Mouse (Mus musculus) myocyte (in vitro differentiated cells): Measurements from ENCODE around the gene Mgll. TPM values are rescaled to one million over a fixed set of nuclear protein-coding genes. Genes with fewer than 3 reads are reported as not detected.

Source experiments
- H3K27me3 ChIP-seq: one replicate; pipeline ENCODE4 v1.6.1; 2011; ENCODE audit not compliant: control insufficient read depth, insufficient read depth, insufficient read length
- H3K36me3 ChIP-seq: one replicate; pipeline ENCODE4 v1.6.1; 2011; ENCODE audit not compliant: control insufficient read depth, insufficient read depth
- H3K4me2 ChIP-seq: one replicate; pipeline ENCODE4 v1.6.1; 2011; ENCODE audit warnings: low read depth, control low read depth
- H3K4me3 ChIP-seq: one replicate; pipeline ENCODE4 v1.5.1; 2011; ENCODE audit warnings: mild to moderate bottlenecking, control low read depth, moderate library complexity
- H3K79me2 ChIP-seq: one replicate; pipeline ENCODE4 v1.6.1; 2011; ENCODE audit not compliant: control insufficient read depth, insufficient read depth
- H3ac ChIP-seq: one replicate; pipeline ENCODE4 v1.6.1; 2011; ENCODE audit not compliant: control insufficient read depth, insufficient read length
- CEBPB ChIP-seq: IDR thresholded peaks from 2 replicates; pipeline ENCODE4 v1.6.1; 2011; ENCODE audit warnings: mild to moderate bottlenecking, moderate library complexity; ENCODE audit not compliant: poor library complexity, insufficient read depth, severe bottlenecking
- E2F4 ChIP-seq: IDR thresholded peaks from one replicate; pipeline ENCODE4 v1.6.1; 2011; ENCODE audit warnings: mild to moderate bottlenecking, control low read depth, moderate library complexity; ENCODE audit not compliant: insufficient read depth
- MAX ChIP-seq: IDR thresholded peaks from one replicate; pipeline ENCODE4 v1.6.1; 2011; ENCODE audit warnings: low read depth, mild to moderate bottlenecking, control low read depth
- MYOD1 ChIP-seq, 3 experiments: IDR thresholded peaks; one replicate each; pipeline ENCODE4 v1.6.1; 2011; ENCODE audit warnings: control low read depth in 2 of 3, low read depth in 2 of 3, mild to moderate bottlenecking in 2 of 3, moderate library complexity in 1 of 3; ENCODE audit not compliant: insufficient read length in 2 of 3, control insufficient read depth in 1 of 3
- MYOG ChIP-seq, 3 experiments: IDR thresholded peaks; one replicate each; pipeline ENCODE4 v1.6.1; 2011; ENCODE audit warnings: control low read depth in 2 of 3, low read depth in 2 of 3, mild to moderate bottlenecking in 2 of 3; ENCODE audit not compliant: insufficient read length in 2 of 3, control insufficient read depth in 1 of 3, insufficient read depth in 1 of 3
- POLR2A ChIP-seq: IDR thresholded peaks from one replicate; pipeline ENCODE4 v1.6.1; 2011; ENCODE audit warnings: low read depth, mild to moderate bottlenecking, control low read depth, moderate library complexity; ENCODE audit not compliant: insufficient read length
- POLR2AphosphoS2 ChIP-seq: IDR thresholded peaks from one replicate; pipeline ENCODE4 v1.6.1; 2011; ENCODE audit warnings: low read depth, control low read depth; ENCODE audit not compliant: insufficient read length
- REST ChIP-seq: IDR thresholded peaks from one replicate; pipeline ENCODE4 v1.6.1; 2011; ENCODE audit warnings: mild to moderate bottlenecking, control low read depth, moderate library complexity; ENCODE audit not compliant: insufficient read depth, insufficient read length
- SRF ChIP-seq: IDR thresholded peaks from one replicate; pipeline ENCODE4 v1.6.1; 2011; ENCODE audit warnings: low read depth; ENCODE audit not compliant: control insufficient read depth, insufficient read length
- TCF12 ChIP-seq: IDR thresholded peaks from one replicate; pipeline ENCODE4 v1.6.1; 2011; ENCODE audit warnings: mild to moderate bottlenecking, control low read depth; ENCODE audit not compliant: poor library complexity, insufficient read depth, severe bottlenecking
- TCF3 ChIP-seq: IDR thresholded peaks from one replicate; pipeline ENCODE4 v1.6.1; 2011; ENCODE audit warnings: low read depth, control low read depth; ENCODE audit not compliant: insufficient read length
- USF1 ChIP-seq: IDR thresholded peaks from one replicate; pipeline ENCODE4 v1.6.1; 2011; ENCODE audit warnings: low read depth, mild to moderate bottlenecking, control low read depth, moderate library complexity
- polyA plus RNA-seq: library from polyadenylated mRNA; unstranded; fragments of >200 nt; fragmentation: generic; extraction: Trizol; gene quantifications from one replicate; pipeline ENCODE4 v1.2.1, GENCODE M21; 2012; ENCODE audit warnings: missing spikeins

Mgll gene
- polyA plus RNA-seq, 1 experiment, result 4.7 TPM

DNA sequence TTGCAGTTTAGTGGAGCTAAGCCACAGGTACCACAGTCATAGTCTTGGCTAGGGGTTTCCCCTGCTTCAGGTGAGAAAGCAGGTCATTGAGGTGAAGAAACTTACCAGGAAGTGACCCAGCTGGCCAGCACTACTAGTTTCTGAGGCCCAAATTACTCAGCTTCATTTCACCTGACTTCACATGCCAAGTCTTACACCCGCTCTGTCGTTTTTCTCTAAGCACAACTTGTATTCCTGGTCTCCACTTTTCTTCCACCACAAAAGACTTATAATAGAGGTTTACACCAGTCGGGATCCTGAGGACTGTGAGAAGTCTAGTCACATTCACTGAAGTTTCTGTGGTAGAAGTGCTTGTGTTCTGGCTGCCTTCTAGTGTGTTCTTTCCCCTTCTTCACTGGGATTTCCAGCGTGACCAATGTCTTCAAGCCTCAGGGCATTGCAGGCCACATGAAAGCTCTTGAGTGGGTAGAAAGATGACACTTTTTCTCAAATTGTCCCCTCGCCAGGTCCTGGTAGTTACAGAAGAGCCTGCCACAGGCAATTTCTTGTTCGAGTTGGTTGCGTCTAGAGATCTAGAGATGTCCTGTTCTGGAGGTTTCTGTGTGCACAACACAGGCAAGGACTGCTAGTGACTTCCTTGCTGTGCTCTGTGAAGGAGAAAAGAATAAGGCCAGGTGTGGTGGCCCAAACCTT lies 6.0 kb upstream of the Mgll start:
- TF ChIP-seq POLR2AphosphoS2 (no peak), REST (no peak), TCF3 (no peak), MYOG (IDR thresholded peaks at IDR 0.05; ENCODE audit: control insufficient read depth in 1 of 3, insufficient read depth in 1 of 3, insufficient read length in 2 of 3, low read depth in 2 of 3) (no peak)
- H3K4me2 ChIP-seq, result no peak overlapping the region
- H3K79me2 ChIP-seq, result no peaks in the 10 kb centered on the region
- no peaks in the 10 kb centered on the region for H3K36me3 ChIP-seq
- no peak overlapping the region for H3K4me3 ChIP-seq
- H3K27me3 ChIP-seq, result peaks cover 4% of the 10 kb centered on the region
- H3ac ChIP-seq, result no peak overlapping the region

DNA sequence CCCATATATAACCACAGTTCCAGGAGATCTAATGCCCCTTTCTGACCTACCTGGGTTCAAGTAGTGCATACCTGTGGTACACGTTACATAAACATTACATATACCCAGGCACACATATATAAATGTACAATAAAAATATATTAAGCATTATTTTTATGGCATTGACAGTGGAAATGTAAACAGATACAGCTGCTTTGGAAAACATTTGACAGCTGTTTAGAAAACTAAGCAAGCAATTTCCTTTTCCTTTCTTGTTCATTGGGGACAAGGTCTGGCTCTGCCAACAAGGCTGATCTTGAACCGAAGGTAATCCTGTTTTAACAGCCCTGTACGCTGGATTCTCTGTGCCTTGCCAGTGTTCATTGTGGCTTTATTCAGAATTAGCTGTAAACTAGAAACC lies 3.2 kb upstream of the Mgll start:
- TF ChIP-seq CEBPB (no peak), USF1 (no peak), MYOG (IDR thresholded peaks at IDR 0.05; ENCODE audit: control insufficient read depth in 1 of 3, insufficient read depth in 1 of 3, insufficient read length in 2 of 3, low read depth in 2 of 3) (no peak), MYOD1 (IDR thresholded peaks at IDR 0.05; ENCODE audit: control insufficient read depth in 1 of 3, insufficient read length in 2 of 3, low read depth in 2 of 3) (no peak)

DNA sequence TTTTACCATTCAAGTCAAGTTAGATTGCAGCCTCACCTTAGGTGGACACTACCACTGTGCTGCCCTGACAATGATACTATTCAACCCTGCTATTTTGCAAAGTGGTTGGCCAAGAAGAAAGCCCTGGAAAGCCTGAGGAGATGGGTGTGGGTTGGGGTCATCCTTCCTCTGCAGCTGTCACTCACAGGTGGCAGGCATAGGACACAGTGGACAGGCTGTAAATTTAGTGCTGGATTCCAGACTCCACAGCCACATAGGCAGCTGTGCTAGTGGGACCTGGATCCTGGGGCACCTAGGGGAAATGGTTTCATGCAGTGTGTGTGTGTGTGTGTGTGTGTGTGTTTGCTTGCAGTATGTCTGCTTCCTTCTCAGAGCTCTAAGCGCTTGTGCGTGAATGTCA lies 1.3 kb upstream of the Mgll start:
- H3ac ChIP-seq, result no peak overlapping the region
- H3K36me3 ChIP-seq, result no peaks in the 10 kb centered on the region
- no peaks in the 10 kb centered on the region for H3K79me2 ChIP-seq
- peak; percentile 26 to 91 (median 65) for TF ChIP-seq MYOG (IDR thresholded peaks at IDR 0.05; ENCODE audit: control insufficient read depth in 1 of 3, insufficient read depth in 1 of 3, insufficient read length in 2 of 3, low read depth in 2 of 3)
- no peak for TF ChIP-seq POLR2A
- TF ChIP-seq MYOD1 (IDR thresholded peaks at IDR 0.05; ENCODE audit: control insufficient read depth in 1 of 3, insufficient read length in 2 of 3, low read depth in 2 of 3), result peak in 2 of 3 experiments; percentile 88 to 97
- peak; percentile 63 for TF ChIP-seq TCF12
- peak; percentile 63 for TF ChIP-seq TCF3
- H3K4me3 ChIP-seq, result no peak overlapping the region
- no peak overlapping the region for H3K4me2 ChIP-seq
- H3K27me3 ChIP-seq, result peaks cover 16% of the 10 kb centered on the region

More for the DNA sequence above, 3.2 kb upstream of the Mgll start:
- Histone ChIP-seq H3K36me3 (no peaks in the 10 kb centered on the region), H3ac (no peak overlapping the region), H3K4me3 (no peak overlapping the region), H3K4me2 (no peak overlapping the region), H3K27me3 (peaks cover 8% of the 10 kb centered on the region), H3K79me2 (no peaks in the 10 kb centered on the region)

- H3ac ChIP-seq, result peak overlapping the region; percentile 52
- no peaks in the 10 kb centered on the region for H3K79me2 ChIP-seq
- TF ChIP-seq MYOG (IDR thresholded peaks at IDR 0.05; ENCODE audit: control insufficient read depth in 1 of 3, insufficient read depth in 1 of 3, insufficient read length in 2 of 3, low read depth in 2 of 3) (no peak), CEBPB (no peak), MYOD1 (IDR thresholded peaks at IDR 0.05; ENCODE audit: control insufficient read depth in 1 of 3, insufficient read length in 2 of 3, low read depth in 2 of 3) (no peak), POLR2AphosphoS2 (no peak), POLR2A (no peak), E2F4 (no peak), MAX (no peak), TCF12 (no peak), REST (no peak), USF1 (no peak), SRF (no peak), TCF3 (no peak)
- peaks cover 16% of the 10 kb centered on the region for H3K27me3 ChIP-seq
- H3K4me2 ChIP-seq, result peak overlapping the region; percentile 91
- no peaks in the 10 kb centered on the region for H3K36me3 ChIP-seq
- H3K4me3 ChIP-seq, result peak overlapping the region; percentile 17
Measured at GRCm38 (mm10) chr6:88723806-88724312, 353 bp upstream of the Mgll start.

- Histone ChIP-seq H3K79me2 (no peaks in the 10 kb centered on the region), H3K27me3 (peaks cover 16% of the 10 kb centered on the region), H3K4me3 (no peak overlapping the region), H3ac (no peak overlapping the region), H3K4me2 (no peak overlapping the region), H3K36me3 (no peaks in the 10 kb centered on the region)
- TF ChIP-seq E2F4 (no peak), MYOD1 (IDR thresholded peaks at IDR 0.05; ENCODE audit: control insufficient read depth in 1 of 3, insufficient read length in 2 of 3, low read depth in 2 of 3) (no peak), REST (no peak), USF1 (no peak), POLR2A (no peak), SRF (no peak), POLR2AphosphoS2 (no peak), CEBPB (no peak), TCF3 (no peak), TCF12 (no peak), MAX (no peak), MYOG (IDR thresholded peaks at IDR 0.05; ENCODE audit: control insufficient read depth in 1 of 3, insufficient read depth in 1 of 3, insufficient read length in 2 of 3, low read depth in 2 of 3) (no peak)
Measured at GRCm38 (mm10) chr6:88725590-88725989, 1.4 kb downstream of the Mgll start.
